Mouse (Mus musculus): ENCODE measurements around the gene Gpc1. TPM values are rescaled to one million over a fixed set of nuclear protein-coding genes. Genes with fewer than 3 reads are reported as not detected.

Gpc1 gene
- polyA plus RNA-seq, 1 experiment from 2014 or later, result 64.3 TPM

- ATAC-seq (ENCODE audit: low read depth), result no peak
- H3K27me3 ChIP-seq, result no peaks in the 10 kb centered on the region
- no peaks in the 10 kb centered on the region for H3K9me3 ChIP-seq
- 75% methylated on average over 3 of the region's 3 CpGs for WGBS
- H3K4me3 ChIP-seq, result no peak overlapping the region
- H3K9ac ChIP-seq, result no peak overlapping the region
- no peak overlapping the region for H3K27ac ChIP-seq (replicated peaks)
- no peaks in the 10 kb centered on the region for H3K4me1 ChIP-seq (replicated peaks)
- no peaks in the 10 kb centered on the region for H3K36me3 ChIP-seq
- no peak overlapping the region for H3K4me2 ChIP-seq
Observed at GRCm38 (mm10) chr1:92893896-92894295, 62.5 kb downstream of the Gpc1 start.

DNA sequence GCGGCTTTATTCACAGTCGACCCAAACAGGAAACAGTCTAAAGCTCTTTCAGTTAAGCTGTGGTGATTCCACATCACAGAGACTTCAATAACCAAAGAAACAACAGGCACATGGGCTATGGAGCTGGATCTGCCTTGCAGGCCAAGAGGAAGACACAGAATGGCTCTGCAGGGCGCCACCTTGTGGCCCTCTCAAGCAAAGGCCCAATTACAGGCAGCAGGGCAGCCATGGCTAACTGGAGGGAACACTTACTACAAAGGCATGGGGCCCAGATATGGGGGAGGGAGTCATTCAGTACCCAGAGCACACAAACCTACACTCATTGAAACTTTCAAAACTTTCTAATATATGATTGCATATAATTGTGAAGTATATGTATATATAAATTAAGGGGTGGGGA is 63.6 kb downstream of the Gpc1 start:
- WGBS, result 9% methylated on average over 3 of the region's 3 CpGs
- ATAC-seq (ENCODE audit: low read depth), result peak; percentile 86

GRCm38 (mm10) chr1:92902786-92903185 is 71.3 kb downstream of the Gpc1 start, which contains the start of gene Ankmy1:
Gene Ankmy1, minus strand, starts transcription at chr1:92902906.
- Histone ChIP-seq H3K4me1 (replicated peaks) (peaks cover 21% of the 10 kb centered on the region), H3K9me3 (no peaks in the 10 kb centered on the region), H3K4me2 (peak within 1 kb of the TSS; percentile 48), H3K4me3 (peak within 1 kb of the TSS; percentile 18), H3K27ac (replicated peaks) (no peak within 1 kb of the TSS), H3K9ac (peak within 1 kb of the TSS; percentile 41; the same call in 1 of the 2 replicates), H3K27me3 (peaks cover 10% of the 10 kb centered on the region), H3K36me3 (no peaks in the 10 kb centered on the region)
- ATAC-seq (ENCODE audit: low read depth), result peak; percentile 16; the same call in 1 of the 2 replicates
- WGBS, result under 1% methylated on average over 15 of the region's 15 CpGs

More for the DNA sequence above, 63.6 kb downstream of the Gpc1 start:
- Histone ChIP-seq H3K27ac (replicated peaks) (no peak overlapping the region), H3K9ac (no peak overlapping the region), H3K27me3 (0 out of 2 replicates have a peak, but pooled peaks cover 3% of the 10 kb centered on the region), H3K4me2 (no peak overlapping the region), H3K4me1 (replicated peaks) (no peaks in the 10 kb centered on the region), H3K36me3 (no peaks in the 10 kb centered on the region), H3K9me3 (no peaks in the 10 kb centered on the region), H3K4me3 (no peak overlapping the region)

GRCm38 (mm10) chr1:92903627-92904026 is 72.2 kb downstream of the Gpc1 start:
- H3K4me2 ChIP-seq, result no peak overlapping the region
- H3K4me1 ChIP-seq (replicated peaks), result peaks cover 24% of the 10 kb centered on the region
- no peak overlapping the region for H3K9ac ChIP-seq
- no peak overlapping the region for H3K27ac ChIP-seq (replicated peaks)
- no peaks in the 10 kb centered on the region for H3K36me3 ChIP-seq
- WGBS, result 75% methylated on average over 4 of the region's 4 CpGs
- peaks cover 13% of the 10 kb centered on the region for H3K27me3 ChIP-seq
- H3K9me3 ChIP-seq, result no peaks in the 10 kb centered on the region
- ATAC-seq (ENCODE audit: low read depth), result no peak
- no peak overlapping the region for H3K4me3 ChIP-seq

DNA sequence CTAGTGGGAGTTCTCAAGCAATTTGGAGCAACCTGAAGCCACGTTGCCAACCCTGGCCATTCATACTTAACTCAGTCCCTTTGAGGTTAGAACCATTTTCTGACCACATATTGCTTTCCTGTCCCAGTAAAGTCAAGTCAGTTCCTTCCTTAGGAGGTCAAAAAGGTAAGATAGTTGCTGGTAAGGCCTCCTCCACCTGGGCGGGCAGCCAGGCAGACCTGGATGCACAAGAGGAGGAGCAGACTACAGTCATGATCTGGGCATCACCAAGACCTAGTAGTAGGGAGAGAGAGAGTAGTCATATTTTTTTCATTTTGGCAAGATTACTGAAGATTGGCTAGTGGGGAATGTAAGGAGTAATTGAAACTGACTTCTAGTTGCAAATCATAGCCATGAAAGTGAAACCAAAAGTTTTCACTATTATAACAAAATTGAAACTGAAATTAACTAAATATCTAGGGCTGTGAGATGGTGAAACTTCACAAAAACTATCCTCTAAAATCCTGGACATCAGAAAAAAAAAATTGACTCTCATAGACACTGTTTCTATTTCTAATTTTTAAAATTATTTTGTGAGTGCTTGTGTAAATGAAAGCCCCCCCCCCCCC is 74.4 kb downstream of the Gpc1 start:
- H3K9me3 ChIP-seq, result no peaks in the 10 kb centered on the region
- no peak overlapping the region for H3K4me2 ChIP-seq
- H3K4me3 ChIP-seq, result no peak overlapping the region
- 93% methylated on average over 2 of the region's 2 CpGs for WGBS
- no peak overlapping the region for H3K9ac ChIP-seq
- H3K27me3 ChIP-seq, result peaks cover 7% of the 10 kb centered on the region
- H3K36me3 ChIP-seq, result no peaks in the 10 kb centered on the region
- no peak for ATAC-seq (ENCODE audit: low read depth)
- peaks cover 36% of the 10 kb centered on the region for H3K4me1 ChIP-seq (replicated peaks)
- no peak overlapping the region for H3K27ac ChIP-seq (replicated peaks)

GRCm38 (mm10) chr1:92906779-92907631 is 75.6 kb downstream of the Gpc1 start, which contains the start of gene Dusp28:
Gene Dusp28, plus strand, starts transcription at chr1:92906981.
- Histone ChIP-seq H3K9me3 (no peaks in the 10 kb centered on the region), H3K9ac (peak within 1 kb of the TSS; percentile 77), H3K4me3 (peak within 1 kb of the TSS; percentile 72), H3K4me1 (replicated peaks) (peaks cover 46% of the 10 kb centered on the region), H3K4me2 (peak within 1 kb of the TSS; percentile 75), H3K27ac (replicated peaks) (peak within 1 kb of the TSS; percentile 92), H3K36me3 (no peaks in the 10 kb centered on the region), H3K27me3 (peaks cover 3% of the 10 kb centered on the region; the same call in 1 of the 2 replicates)
- peak; percentile 89 for ATAC-seq (ENCODE audit: low read depth)
- WGBS, result under 1% methylated on average over 80 of the region's 81 CpGs

DNA sequence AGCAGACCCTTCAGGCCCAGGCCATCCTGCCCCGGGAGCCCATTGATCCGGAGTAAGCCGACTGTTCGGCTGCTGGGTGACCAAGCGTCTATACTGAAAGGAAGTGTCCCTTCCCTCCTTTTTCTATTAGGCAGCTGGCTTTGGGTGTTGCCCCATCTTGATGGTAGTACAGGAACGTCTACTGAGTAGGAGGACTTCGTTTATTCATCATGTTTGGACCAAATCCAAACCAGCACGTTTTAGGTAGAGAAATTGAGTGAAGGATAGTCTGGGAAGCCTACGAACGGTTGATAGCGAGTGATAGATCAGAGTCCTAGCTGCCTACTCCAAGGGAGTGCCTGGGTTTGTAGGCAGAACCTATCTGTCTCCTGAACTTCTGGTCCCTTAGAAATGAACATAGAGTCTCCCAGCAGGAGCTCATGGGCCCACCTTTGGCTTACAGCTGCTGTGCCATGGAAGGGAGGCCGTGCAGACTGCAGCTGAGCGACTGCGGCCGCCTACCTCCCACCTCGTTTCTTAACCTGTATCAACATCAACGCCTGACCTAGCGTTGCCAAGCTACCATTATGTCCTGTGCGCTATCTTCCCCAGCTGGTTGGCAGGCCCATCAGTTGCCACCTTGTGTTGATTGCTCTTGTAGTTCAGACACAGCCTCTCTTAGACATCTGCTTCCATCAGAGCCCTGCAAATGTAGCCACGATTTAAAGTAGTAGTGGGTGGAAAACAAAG is 76.4 kb downstream of the Gpc1 start:
- Histone ChIP-seq H3K36me3 (no peaks in the 10 kb centered on the region), H3K9me3 (no peaks in the 10 kb centered on the region), H3K4me3 (peak overlapping the region; percentile 72), H3K4me2 (peak overlapping the region; percentile 75), H3K9ac (peak overlapping the region; percentile 77), H3K27ac (replicated peaks) (peak overlapping the region; percentile 92), H3K4me1 (replicated peaks) (peaks cover 49% of the 10 kb centered on the region), H3K27me3 (peaks cover 3% of the 10 kb centered on the region; the same call in 1 of the 2 replicates)
- WGBS, result 43% methylated on average over 20 of the region's 20 CpGs
- ATAC-seq (ENCODE audit: low read depth), result no peak

DNA sequence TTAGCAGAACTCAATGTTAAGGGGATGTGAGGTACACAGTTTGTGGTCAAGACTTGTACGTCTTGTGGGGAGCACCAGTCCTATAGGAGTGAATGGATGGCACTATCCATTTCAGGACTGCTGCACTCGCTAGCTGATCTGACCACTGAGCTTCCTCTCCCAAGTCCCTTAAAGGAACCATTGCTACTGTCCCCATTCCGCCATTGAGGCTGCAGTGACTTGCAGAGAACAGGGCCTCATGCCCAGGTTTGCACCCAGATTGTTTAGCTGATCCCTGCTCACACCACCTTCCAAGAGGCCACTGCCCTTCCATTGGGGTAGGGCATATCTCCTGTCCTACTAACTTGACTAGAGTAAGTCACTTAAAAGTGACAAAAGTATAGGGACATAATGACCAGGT is 77.2 kb downstream of the Gpc1 start:
- no peaks in the 10 kb centered on the region for H3K36me3 ChIP-seq
- no peak overlapping the region for H3K4me3 ChIP-seq
- H3K27ac ChIP-seq (replicated peaks), result no peak overlapping the region
- ATAC-seq (ENCODE audit: low read depth), result no peak
- no peaks in the 10 kb centered on the region for H3K9me3 ChIP-seq
- no peak overlapping the region for H3K9ac ChIP-seq
- H3K27me3 ChIP-seq, result peaks cover 3% of the 10 kb centered on the region; the same call in 1 of the 2 replicates
- H3K4me1 ChIP-seq (replicated peaks), result peaks cover 48% of the 10 kb centered on the region
- no peak overlapping the region for H3K4me2 ChIP-seq
- 92% methylated on average over 3 of the region's 3 CpGs for WGBS

DNA sequence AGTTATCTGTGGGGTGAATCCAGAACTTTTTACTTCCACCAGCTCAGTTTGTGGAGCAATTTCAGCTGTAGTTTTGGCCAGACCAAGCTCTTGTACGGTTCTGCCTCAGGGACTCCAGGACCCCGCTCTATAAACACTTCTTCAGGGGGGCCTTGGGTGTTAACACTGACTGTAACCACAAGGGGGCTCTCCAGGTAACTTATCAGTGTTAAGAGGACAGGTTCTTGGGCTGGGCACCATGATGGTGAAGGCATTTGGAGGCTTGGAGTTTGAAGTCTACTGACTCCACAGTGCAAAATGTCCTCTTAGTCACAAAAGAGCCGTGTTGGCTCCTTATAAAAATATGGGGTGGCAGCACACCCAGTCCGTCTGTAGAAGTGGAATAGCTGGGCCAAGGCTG is 77.6 kb downstream of the Gpc1 start:
- Histone ChIP-seq H3K27me3 (peaks cover 3% of the 10 kb centered on the region; the same call in 1 of the 2 replicates), H3K9ac (no peak overlapping the region), H3K4me1 (replicated peaks) (peaks cover 48% of the 10 kb centered on the region), H3K36me3 (peaks cover 4% of the 10 kb centered on the region), H3K27ac (replicated peaks) (no peak overlapping the region), H3K9me3 (no peaks in the 10 kb centered on the region), H3K4me2 (0 out of 2 replicates have a peak overlapping the region, but pooled peaks have one; percentile 98), H3K4me3 (0 out of 2 replicates have a peak overlapping the region, but pooled peaks have one; percentile 88)
- WGBS, result 69% methylated on average over 4 of the region's 4 CpGs
- no peak for ATAC-seq (ENCODE audit: low read depth)

All from neural tube, embryonic 13.5 days (tissue).